Mouse (Mus musculus): ENCODE measurements around the gene Vill.

Vill gene

DNA sequence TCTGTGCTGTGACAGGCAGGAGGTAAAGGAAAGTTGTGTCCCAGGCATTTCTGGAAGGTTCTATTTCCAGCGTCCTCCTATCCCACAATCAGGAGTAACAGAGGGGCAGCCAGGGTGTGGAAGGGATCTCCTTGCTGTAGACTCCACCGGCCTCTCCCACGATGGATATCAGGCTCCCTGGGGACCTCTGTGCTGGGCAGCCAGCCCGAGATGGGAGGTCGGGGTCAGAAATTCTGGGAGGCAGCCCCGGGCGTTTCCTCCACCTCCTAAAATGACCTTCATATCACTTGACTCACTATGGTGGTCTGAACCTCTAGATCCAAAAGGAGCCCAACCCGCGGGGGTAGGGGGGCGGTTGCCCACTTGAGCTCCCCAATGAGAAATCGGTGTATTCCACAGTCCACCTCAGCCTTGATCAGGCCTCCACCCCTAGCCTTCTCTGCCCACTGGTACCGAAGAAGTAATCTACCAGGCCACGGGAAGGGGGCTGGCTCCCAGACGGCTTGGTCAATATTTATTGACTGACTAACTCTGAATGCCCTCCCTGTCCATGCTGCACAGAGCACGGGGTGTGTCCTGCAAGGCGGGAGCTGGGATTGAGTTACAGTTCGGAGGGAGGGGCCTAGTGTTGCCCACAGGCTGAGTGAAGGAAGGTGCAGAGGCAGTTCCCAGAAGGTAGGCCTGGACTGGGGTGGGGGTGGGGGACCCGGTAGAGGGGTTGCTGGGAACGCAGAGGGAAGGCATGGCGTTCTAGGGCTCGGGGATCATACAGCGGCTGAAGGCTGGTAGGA lies at the start of gene Vill:
TSS of gene Vill (plus strand) at position 625 of the 791 bp plus-strand sequence.
- peak; percentile 65 for DNase-seq

DNA sequence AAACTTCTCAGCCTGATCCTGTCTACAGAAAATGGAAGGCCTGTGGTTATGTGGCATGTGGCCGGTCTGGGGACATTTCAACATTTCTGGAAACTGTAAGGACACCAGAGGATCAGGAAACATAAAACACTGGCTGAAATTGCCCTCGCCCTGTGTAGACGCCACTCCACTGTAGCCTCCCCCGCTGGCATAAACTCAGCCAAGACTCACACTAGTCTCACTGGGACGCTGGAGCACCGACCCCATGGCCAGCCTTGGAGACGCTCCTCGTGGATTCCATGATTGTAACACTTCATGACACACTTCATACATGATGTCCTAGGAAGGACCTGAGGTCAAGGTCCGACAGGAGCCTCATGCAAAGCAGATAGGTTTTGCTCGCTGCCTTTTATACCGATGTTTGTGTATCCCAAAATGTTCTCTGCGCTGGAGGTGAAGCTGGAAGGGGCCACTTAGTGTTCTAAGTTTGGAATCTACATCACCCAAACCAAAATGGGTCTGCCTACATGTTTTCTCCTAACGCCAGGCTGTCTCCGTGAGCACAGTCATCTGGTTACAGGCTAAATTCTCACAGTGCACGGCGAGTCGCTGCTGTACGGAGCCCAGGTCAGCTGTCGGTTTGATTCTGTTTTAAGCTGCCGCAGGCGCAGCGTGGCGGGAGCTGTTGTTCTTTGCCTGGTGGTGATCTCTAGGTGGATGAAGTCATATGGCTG lies 48.4 kb upstream of the Vill start:
- DNase-seq = no peak

- DNase-seq = no peak
Measured at GRCm38 (mm10) chr9:119004703-119005076, 47.9 kb upstream of the Vill start.

DNA sequence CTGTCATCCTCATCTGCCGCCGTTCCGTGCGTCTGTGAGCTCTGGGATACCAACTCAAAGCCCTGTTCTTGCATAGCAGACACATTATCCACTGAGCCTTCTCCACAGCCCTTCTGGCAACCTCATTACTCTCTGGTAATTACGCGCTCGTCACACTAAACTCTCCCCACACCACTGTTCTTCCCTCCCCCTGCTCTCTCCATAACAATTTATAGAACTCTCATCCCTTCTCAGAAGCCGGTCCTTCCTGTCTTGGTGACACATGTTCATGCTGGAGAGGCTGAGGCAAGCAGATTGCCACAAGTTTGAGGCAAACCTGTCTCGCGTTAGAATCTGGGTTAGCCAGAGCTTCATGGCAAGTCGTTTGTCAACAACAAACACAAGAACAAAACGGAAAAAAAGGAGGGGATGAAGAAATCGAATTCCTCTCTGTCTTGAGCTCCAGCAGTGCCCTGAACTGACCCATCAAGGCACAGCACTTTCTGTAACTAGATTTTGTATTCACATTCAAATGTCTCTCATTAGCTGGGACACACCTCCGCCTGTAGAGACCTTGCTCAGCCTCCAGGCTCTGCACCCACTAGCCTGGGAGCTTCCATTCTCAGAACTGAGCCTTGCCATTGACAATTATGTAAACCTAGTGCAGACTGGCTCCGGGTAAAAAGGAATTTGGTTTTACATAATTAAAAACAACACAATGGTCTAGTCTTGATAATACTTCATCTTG lies 47.1 kb upstream of the Vill start:
- DNase-seq = no peak

- DNase-seq = no peak
Measured at GRCm38 (mm10) chr9:119007266-119007665, 45.3 kb upstream of the Vill start.

DNA sequence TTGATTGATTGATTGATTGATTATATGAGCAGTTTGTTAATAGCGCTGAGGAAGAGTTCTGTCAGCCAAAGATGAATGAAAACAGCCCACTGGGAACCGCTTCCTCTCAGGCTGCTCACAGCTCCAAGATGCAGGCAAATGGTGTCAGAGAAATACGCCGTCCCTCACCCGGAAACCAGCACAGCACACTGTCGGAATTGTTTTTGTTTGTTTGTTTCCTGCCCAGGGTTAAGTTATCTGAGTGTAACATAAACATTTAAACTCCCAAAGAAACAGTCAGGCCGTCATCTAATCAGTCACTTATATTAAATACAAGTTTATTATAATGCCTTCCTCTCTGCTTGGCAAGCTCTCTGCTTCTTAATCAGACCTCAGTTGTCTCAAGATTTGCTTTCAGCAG lies 43.7 kb upstream of the Vill start:
- DNase-seq = no peak

GRCm38 (mm10) chr9:119010156-119010710 lies 42.3 kb upstream of the Vill start:
- no peak for DNase-seq

DNA sequence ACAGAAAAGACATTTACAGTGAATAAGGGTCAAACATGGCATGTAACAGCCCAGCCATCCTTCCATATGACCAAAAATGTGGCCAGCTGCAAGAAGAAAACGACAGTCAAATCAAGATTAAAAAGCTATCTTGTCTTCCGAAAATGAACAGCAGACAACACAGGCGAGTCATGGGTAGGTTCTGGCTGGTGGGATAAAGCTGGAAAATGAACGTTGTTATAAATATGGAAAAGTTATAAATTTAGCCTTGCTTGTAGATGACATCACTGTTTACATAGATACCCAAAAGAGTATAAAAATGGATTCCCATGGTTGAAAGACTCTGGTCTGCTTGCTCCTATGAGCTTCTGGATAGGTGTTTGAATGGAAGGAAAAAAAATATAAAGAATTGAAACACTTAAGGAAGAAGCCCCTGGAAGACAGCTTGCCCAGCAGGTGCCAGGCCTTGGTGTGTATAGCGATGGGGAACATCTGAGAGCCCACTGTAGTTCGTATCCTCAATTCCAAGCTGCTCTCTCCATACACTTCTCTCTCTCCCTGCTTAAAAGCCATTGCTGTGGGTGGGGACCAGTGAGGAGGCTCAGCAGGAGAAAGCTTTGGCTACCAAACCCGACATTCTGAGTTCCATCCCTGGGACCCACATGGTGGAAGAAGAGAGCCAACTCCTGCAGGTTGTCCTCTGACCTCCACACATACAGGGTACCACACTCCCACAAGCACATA lies 35.6 kb upstream of the Vill start:
- no peak for DNase-seq

GRCm38 (mm10) chr9:119021731-119022130 lies 30.8 kb upstream of the Vill start:
- no peak for DNase-seq

DNA sequence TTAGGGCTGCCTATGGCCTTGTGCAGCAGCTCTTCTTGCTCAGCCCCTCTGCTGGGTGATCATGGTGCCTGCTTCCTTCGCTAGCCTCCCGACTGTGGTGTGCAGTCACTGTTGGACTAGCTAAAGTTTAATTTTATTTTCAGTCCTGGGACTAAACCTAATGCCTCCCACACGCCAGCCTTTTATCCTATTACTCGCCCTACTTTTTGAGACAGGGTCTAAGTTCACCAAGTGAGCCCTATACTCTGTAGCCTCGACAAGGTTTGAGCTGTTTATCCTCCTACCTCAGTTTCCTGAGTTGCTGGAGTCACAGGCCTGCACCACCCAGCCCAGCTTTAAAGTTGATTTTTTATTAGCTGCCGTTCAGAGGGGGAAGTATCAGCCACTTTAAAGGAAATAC lies 27.3 kb upstream of the Vill start:
- no peak for DNase-seq

- no peak for DNase-seq
Measured at GRCm38 (mm10) chr9:119025832-119026331, 26.7 kb upstream of the Vill start.

DNA sequence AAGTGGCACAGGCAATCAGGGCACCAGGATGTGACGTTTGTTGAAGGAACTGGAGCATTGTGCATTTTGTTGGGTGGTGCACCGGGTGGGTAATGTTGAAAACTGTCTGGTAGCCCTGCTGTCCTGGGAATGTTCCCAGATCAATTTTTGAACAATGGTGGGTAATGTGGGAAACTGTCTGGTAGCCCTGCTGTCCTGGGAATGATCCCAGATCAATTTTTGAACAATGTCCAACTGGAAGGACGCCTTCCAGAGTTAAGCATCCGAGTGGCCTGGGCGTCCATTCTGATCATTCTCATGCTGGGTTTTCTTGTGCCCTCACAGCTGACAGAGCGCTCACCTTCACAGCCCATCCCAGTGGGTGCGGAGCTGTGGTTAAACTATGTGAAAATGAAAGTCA lies 25.2 kb upstream of the Vill start:
- DNase-seq = no peak

- DNase-seq = no peak
Measured at GRCm38 (mm10) chr9:119028226-119029195, 24.1 kb upstream of the Vill start.

DNA sequence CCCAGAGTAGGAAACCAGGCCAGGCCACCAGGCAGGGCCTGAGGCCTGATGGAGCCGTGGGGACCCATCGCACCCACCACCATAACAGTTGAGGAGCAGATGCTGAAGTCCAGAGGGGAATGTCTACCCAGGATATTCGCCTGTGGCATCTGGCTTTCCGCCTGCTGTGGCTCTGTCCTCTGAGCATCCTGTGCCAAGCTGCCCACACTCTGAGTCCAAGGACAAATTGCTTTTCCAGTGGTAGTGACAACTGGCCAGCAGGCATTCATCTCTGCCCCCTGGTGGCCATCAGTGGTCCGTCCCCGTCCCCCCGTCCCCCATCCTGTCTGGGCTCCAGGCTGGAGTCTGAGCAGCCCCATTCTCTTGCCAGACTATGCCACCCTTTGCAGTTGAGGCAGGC lies 23.0 kb upstream of the Vill start:
- peak; percentile 44 for DNase-seq

DNA sequence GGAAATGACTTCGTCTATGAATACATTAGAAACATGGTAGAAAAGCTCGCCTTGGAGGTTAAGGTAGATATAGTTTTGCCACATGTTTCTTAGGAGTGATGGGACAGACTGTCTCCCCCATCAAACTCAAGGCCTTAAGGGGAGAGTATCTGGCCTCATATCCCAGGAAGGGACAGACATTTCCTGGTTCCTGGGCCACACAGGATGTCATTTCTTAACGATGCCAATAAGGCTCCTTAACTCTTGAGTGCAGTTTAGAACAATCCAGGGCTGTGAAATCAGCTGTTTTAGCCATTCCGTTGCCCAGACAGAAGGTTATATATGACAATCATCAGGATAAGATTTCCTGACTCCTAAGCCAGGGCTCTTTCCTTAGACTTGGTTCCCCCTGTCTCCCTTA lies 21.5 kb upstream of the Vill start:
- no peak for DNase-seq

DNA sequence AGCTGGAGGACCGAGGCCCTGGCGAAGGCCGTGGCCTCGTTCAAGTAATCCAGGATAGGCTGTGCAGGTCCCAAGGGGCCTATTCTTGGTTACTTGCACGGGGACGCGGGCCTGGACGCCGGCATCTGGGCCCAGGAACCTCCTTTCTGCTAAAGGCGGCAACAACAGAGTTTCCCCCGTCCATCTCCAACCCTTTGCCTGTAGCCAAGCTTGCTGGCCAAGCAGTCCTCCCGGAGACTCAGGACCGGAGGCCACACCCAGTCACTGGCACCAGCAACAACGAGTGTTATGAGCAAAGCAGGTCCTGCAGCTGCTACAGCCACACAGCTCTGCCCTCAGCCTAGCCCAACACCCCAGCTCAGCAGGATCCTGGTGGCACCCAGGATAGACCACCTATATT lies 20.8 kb upstream of the Vill start:
- DNase-seq = no peak

DNA sequence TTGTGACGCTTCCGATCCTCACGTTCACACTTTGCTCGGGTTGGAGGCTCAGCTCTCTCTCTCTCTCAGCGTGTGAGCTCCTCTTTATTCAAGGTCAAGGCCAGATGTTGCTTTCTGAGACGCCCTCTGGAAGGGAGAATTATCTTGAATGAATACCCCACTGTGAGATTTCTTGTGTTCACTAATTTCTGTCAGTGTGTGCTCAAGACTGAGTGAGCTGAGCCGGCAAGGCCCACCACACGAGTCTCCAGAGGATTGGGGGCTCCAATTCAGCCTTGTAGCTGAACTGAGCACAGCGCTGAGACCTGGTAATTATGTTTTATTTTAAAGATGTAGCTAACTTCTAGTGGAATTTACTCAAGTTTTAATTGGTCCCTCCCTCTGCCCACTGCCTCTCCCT lies 20.0 kb upstream of the Vill start:
- DNase-seq = no peak

- no peak for DNase-seq
Measured at GRCm38 (mm10) chr9:119033111-119033921, 19.3 kb upstream of the Vill start.

DNA sequence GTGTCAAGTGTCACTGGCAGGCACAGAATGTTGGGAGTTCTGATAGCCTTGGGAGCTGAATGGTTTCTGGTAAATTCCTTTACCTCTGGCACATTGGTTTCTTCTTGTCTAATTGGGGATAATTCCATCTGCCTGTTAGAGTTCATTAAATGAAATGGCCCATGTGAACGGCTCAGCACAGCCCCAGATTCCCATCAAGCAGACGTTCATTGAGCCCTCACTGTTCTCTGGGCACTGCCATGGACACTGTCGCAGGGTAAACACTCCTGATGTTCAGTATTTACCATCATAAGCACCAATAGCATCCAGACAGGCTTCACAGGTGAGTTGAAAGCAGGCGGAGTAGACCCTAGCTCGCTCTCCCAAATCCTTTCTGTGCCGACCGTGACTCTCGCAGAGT lies 18.5 kb upstream of the Vill start:
- DNase-seq = no peak

Data from liver (tissue).